Mouse (Mus musculus): ENCODE results near the gene Snx8. TPM values are rescaled to one million over a fixed set of nuclear protein-coding genes. Genes with fewer than 3 reads are reported as not detected.

Snx8 gene
- polyA plus RNA-seq, 1 experiment from 2014 or later, result 24.5 TPM

DNA sequence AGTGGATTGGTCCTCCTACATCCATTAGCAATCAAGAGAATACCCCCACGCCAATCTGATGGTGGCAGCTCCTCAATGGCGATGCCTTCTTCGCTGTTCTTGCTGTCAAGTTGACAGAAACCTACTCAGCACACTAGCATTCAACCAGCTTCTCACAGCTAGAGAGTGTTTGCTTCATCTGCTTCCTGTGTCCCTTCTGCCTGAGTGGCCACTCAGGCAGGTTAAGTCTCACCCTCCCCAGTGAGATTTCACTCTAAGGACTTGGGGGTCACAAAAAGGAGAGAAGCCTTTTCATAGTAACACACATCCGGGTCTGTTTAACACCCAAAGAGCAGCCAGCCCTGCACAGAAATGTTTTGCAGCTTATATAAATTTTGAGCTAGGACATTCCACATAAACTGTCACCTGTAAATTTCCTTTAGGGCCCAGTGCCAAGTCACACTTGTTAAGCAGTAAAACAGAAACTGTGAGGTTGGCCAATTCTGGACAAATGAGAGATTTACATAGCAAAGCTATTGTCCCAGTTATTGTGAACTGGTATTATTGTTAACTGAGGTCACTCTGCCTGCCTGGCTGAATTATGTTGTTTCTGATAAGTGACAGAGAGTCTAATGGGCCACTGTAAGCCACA, 13.7 kb upstream of the Snx8 start:
- Histone ChIP-seq H3K4me1 (replicated peaks) (no peaks in the 10 kb centered on the region), H3K4me3 (no peak overlapping the region), H3K36me3 (no peaks in the 10 kb centered on the region), H3K27ac (no peak overlapping the region), H3K9me3 (no peaks in the 10 kb centered on the region), H3K27me3 (ENCODE audit: insufficient read depth, poor library complexity, severe bottlenecking) (no peaks in the 10 kb centered on the region)
- WGBS, result 87% methylated on average over 4 of the region's 4 CpGs
- no peak for DNase-seq (ENCODE audit: low spot score)

- H3K9me3 ChIP-seq, result no peaks in the 10 kb centered on the region
- H3K4me1 ChIP-seq (replicated peaks), result no peaks in the 10 kb centered on the region
- H3K27ac ChIP-seq, result no peak overlapping the region
- H3K36me3 ChIP-seq, result no peaks in the 10 kb centered on the region
- no peak overlapping the region for H3K4me3 ChIP-seq
- WGBS, result 61% methylated on average over 8 of the region's 8 CpGs
- no peaks in the 10 kb centered on the region for H3K27me3 ChIP-seq (ENCODE audit: insufficient read depth, poor library complexity, severe bottlenecking)
- peak; percentile 32 for DNase-seq (ENCODE audit: low spot score)
Measured at GRCm38 (mm10) chr5:140396166-140396940, 7.3 kb upstream of the Snx8 start.

GRCm38 (mm10) chr5:140392701-140393100, 3.6 kb upstream of the Snx8 start:
- Histone ChIP-seq H3K9me3 (no peaks in the 10 kb centered on the region), H3K27me3 (ENCODE audit: insufficient read depth, poor library complexity, severe bottlenecking) (peaks cover 5% of the 10 kb centered on the region), H3K4me3 (no peak overlapping the region), H3K36me3 (no peaks in the 10 kb centered on the region), H3K27ac (no peak overlapping the region), H3K4me1 (replicated peaks) (peaks cover 19% of the 10 kb centered on the region)
- no peak for DNase-seq (ENCODE audit: low spot score)
- WGBS, result 96% methylated on average over 3 of the region's 3 CpGs

GRCm38 (mm10) chr5:140391981-140392380, 2.9 kb upstream of the Snx8 start:
- peaks cover 5% of the 10 kb centered on the region for H3K27me3 ChIP-seq (ENCODE audit: insufficient read depth, poor library complexity, severe bottlenecking)
- peaks cover 26% of the 10 kb centered on the region for H3K4me1 ChIP-seq (replicated peaks)
- WGBS, result 90% methylated on average over 5 of the region's 5 CpGs
- DNase-seq (ENCODE audit: low spot score), result no peak
- no peak overlapping the region for H3K27ac ChIP-seq
- H3K36me3 ChIP-seq, result no peaks in the 10 kb centered on the region
- no peak overlapping the region for H3K4me3 ChIP-seq
- no peaks in the 10 kb centered on the region for H3K9me3 ChIP-seq

- 80% methylated on average over 1 of the region's 1 CpGs for WGBS
- H3K27ac ChIP-seq, result no peak overlapping the region
- H3K27me3 ChIP-seq (ENCODE audit: insufficient read depth, poor library complexity, severe bottlenecking), result peaks cover 5% of the 10 kb centered on the region
- H3K4me3 ChIP-seq, result no peak overlapping the region
- no peaks in the 10 kb centered on the region for H3K9me3 ChIP-seq
- DNase-seq (ENCODE audit: low spot score), result no peak
- H3K4me1 ChIP-seq (replicated peaks), result peaks cover 30% of the 10 kb centered on the region
- H3K36me3 ChIP-seq, result no peaks in the 10 kb centered on the region
Measured at GRCm38 (mm10) chr5:140391435-140391834, 2.4 kb upstream of the Snx8 start.

DNA sequence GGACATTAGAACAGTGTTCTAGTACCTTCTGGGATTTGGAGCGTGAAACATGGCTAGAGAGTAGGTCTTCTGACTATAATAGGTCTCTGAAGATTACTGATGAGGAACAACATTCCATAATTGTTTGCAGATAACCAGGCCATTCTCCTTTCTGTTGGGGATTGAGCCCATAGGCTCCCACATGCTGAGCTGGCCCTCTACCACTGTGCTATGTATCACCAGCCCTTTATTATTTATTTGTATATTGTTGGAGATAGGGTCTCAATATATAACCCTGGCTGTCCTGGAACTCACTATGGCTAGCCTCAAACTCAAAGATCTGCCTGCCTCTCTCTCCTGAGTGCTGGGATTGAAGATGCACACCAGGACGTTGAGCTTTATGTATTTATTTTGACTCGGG, 585 bp upstream of the Snx8 start:
- 57% methylated on average over 3 of the region's 3 CpGs for WGBS
- peak overlapping the region; percentile 88 for H3K27ac ChIP-seq
- no peaks in the 10 kb centered on the region for H3K9me3 ChIP-seq
- no peaks in the 10 kb centered on the region for H3K36me3 ChIP-seq
- peaks cover 5% of the 10 kb centered on the region for H3K27me3 ChIP-seq (ENCODE audit: insufficient read depth, poor library complexity, severe bottlenecking)
- H3K4me3 ChIP-seq, result peak overlapping the region; percentile 81
- no peak for DNase-seq (ENCODE audit: low spot score)
- H3K4me1 ChIP-seq (replicated peaks), result peaks cover 30% of the 10 kb centered on the region

DNA sequence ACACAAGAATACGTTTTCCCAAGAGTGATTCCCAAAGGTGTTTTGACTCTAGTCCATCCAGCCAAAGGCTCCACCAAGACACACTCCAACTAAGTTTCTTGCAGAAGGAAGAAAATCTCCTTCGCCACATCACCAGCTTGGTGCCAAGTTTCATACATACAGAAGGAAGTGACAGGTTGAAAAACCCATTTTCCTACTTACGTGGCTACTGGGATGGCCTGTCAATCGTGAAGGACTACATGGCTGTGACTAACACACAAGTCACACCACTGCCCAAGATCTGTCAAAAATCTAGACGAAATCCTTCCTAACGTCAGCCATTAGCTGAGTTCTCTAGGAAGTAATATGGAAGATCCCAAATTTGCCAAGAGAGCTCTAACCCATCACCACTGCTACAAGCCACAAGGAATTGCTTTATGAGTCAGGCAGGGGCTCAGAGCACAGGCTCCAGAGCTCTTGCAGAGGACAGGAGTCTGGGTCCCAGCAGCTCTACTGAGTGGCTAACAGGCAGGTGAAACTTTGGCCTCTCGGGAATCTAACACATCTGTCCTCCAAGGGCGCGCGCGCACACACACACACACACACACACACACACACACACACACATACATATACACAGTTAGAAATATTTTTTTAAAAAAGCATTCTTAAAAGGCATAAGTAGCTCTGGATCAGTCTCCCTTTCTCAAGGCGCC, 1.1 kb downstream of the Snx8 start:
- no peaks in the 10 kb centered on the region for H3K9me3 ChIP-seq
- H3K27ac ChIP-seq, result peak overlapping the region; percentile 88; the same call in 1 of the 2 replicates
- H3K4me1 ChIP-seq (replicated peaks), result peaks cover 44% of the 10 kb centered on the region
- peaks cover 5% of the 10 kb centered on the region for H3K27me3 ChIP-seq (ENCODE audit: insufficient read depth, poor library complexity, severe bottlenecking)
- no peak for DNase-seq (ENCODE audit: low spot score)
- 81% methylated on average over 12 of the region's 12 CpGs for WGBS
- H3K4me3 ChIP-seq, result peak overlapping the region; percentile 81
- H3K36me3 ChIP-seq, result no peaks in the 10 kb centered on the region

DNA sequence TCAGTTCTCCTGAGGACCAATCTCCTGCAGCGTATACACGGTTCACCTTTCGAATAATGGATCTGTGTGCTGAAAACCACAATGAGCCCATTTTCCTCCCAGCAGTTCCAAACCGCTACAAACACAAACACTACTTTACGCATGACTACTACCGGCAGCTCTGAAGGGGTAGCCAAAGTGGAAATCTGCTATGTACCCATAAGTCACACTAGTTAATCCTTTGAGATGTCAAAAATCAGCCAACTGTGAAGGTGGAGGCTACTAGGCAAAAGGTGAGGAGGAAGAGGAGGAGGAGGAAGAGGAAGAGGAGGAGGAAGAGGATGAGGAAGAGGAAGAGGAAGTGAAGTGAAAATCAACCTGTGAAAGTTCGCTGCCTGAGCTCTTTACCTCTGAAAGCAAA, 1.8 kb downstream of the Snx8 start:
- 90% methylated on average over 7 of the region's 7 CpGs for WGBS
- Histone ChIP-seq H3K27ac (no peak overlapping the region), H3K27me3 (ENCODE audit: insufficient read depth, poor library complexity, severe bottlenecking) (peaks cover 5% of the 10 kb centered on the region), H3K4me3 (no peak overlapping the region), H3K4me1 (replicated peaks) (peaks cover 45% of the 10 kb centered on the region), H3K9me3 (no peaks in the 10 kb centered on the region), H3K36me3 (no peaks in the 10 kb centered on the region)
- no peak for DNase-seq (ENCODE audit: low spot score)

DNA sequence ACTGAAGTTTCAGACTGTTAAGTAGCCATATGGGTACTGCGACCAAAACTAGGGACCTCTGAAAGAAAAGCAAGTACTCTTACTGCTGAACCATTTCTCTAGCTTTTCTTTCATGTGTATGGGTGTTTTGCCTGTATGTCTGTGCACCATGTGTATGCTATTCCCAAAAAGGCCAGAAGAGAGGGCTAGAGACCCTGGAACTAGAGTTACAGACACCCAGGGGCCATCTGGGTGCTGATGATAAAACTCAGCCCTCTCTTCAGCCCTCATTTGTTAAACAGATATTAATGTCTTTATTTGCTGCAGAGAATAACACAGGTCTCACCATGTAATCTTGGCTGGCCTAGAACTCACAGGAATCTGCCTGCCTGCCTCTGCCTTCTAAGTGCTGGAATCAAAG, 4.6 kb downstream of the Snx8 start:
- Histone ChIP-seq H3K27me3 (ENCODE audit: insufficient read depth, poor library complexity, severe bottlenecking) (no peaks in the 10 kb centered on the region), H3K27ac (peak overlapping the region; percentile 67; the same call in 1 of the 2 replicates), H3K4me1 (replicated peaks) (peaks cover 49% of the 10 kb centered on the region), H3K9me3 (no peaks in the 10 kb centered on the region), H3K4me3 (no peak overlapping the region), H3K36me3 (no peaks in the 10 kb centered on the region; the same call in 1 of the 2 replicates)
- 87% methylated on average over 1 of the region's 1 CpGs for WGBS
- DNase-seq (ENCODE audit: low spot score), result no peak

DNA sequence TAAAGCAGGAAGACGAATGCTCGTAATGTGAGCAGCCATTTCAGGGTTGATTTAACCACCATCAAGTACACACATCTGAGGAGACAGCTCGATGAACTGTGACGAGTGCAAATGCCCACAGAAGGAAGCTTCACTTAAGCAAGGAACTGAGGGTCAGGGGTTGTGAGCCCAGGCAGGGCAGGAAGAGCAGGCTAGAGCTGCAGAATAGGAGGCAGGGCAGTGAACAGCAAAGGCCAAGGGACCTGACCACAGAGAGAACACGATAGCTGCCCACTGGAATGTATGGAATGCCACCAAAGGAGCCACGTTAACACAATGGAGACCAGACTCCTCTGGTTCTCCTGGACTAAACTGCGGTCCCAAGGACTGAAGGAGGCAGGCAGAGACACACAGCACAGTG, 5.5 kb downstream of the Snx8 start:
- peaks cover 42% of the 10 kb centered on the region for H3K4me1 ChIP-seq (replicated peaks)
- H3K27ac ChIP-seq, result peak overlapping the region; percentile 67
- no peak overlapping the region; the same call in 1 of the 2 replicates for H3K4me3 ChIP-seq
- H3K36me3 ChIP-seq, result no peaks in the 10 kb centered on the region; the same call in 1 of the 2 replicates
- DNase-seq (ENCODE audit: low spot score), result peak; percentile 55
- 5% methylated on average over 7 of the region's 7 CpGs for WGBS
- H3K9me3 ChIP-seq, result no peaks in the 10 kb centered on the region
- no peaks in the 10 kb centered on the region for H3K27me3 ChIP-seq (ENCODE audit: insufficient read depth, poor library complexity, severe bottlenecking)

GRCm38 (mm10) chr5:140382688-140383087, 6.4 kb downstream of the Snx8 start:
- no peak for DNase-seq (ENCODE audit: low spot score)
- H3K36me3 ChIP-seq, result no peaks in the 10 kb centered on the region; the same call in 1 of the 2 replicates
- H3K4me1 ChIP-seq (replicated peaks), result peaks cover 33% of the 10 kb centered on the region
- WGBS, result 93% methylated on average over 6 of the region's 6 CpGs
- no peak overlapping the region for H3K27ac ChIP-seq
- no peak overlapping the region for H3K4me3 ChIP-seq
- H3K9me3 ChIP-seq, result no peaks in the 10 kb centered on the region
- no peaks in the 10 kb centered on the region for H3K27me3 ChIP-seq (ENCODE audit: insufficient read depth, poor library complexity, severe bottlenecking)

- Histone ChIP-seq H3K4me3 (no peak overlapping the region), H3K27ac (no peak overlapping the region), H3K4me1 (replicated peaks) (peaks cover 22% of the 10 kb centered on the region), H3K27me3 (ENCODE audit: insufficient read depth, poor library complexity, severe bottlenecking) (no peaks in the 10 kb centered on the region), H3K36me3 (no peaks in the 10 kb centered on the region; the same call in 1 of the 2 replicates), H3K9me3 (no peaks in the 10 kb centered on the region)
- no peak for DNase-seq (ENCODE audit: low spot score)
- 94% methylated on average over 7 of the region's 7 CpGs for WGBS
Measured at GRCm38 (mm10) chr5:140381156-140381555, 7.9 kb downstream of the Snx8 start.

DNA sequence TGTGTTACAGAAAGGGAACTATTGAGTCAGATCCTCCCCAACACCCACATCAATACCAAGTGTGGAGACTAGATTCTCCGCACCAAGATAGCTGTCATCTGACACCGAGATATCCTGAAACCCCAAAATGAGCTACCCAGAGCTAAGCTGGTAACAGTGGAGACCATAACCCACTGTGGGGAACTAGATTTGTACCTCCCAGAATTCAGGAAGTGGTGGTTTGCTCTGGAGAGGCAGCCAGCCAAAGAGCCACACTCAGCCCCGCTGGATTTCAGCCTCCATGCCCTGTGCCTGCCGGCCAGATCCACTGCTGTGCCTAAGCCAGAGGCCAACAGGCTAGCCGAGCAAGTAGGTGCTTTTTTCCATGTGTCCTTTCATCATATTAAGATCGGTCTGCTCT, 9.8 kb downstream of the Snx8 start:
- H3K27me3 ChIP-seq (ENCODE audit: insufficient read depth, poor library complexity, severe bottlenecking), result no peaks in the 10 kb centered on the region
- 76% methylated on average over 6 of the region's 6 CpGs for WGBS
- no peaks in the 10 kb centered on the region for H3K9me3 ChIP-seq
- no peak overlapping the region for H3K4me3 ChIP-seq
- no peak overlapping the region for H3K27ac ChIP-seq
- peaks cover 20% of the 10 kb centered on the region for H3K4me1 ChIP-seq (replicated peaks)
- no peak for DNase-seq (ENCODE audit: low spot score)
- H3K36me3 ChIP-seq, result no peaks in the 10 kb centered on the region; the same call in 1 of the 2 replicates
